Mouse (Mus musculus): ENCODE data around the gene Pacrg. TPM values are rescaled to one million over a fixed set of nuclear protein-coding genes. Genes with fewer than 3 reads are reported as not detected.

Pacrg gene
- polyA plus RNA-seq, 3 experiments from 2014 or later, result not detected

DNA sequence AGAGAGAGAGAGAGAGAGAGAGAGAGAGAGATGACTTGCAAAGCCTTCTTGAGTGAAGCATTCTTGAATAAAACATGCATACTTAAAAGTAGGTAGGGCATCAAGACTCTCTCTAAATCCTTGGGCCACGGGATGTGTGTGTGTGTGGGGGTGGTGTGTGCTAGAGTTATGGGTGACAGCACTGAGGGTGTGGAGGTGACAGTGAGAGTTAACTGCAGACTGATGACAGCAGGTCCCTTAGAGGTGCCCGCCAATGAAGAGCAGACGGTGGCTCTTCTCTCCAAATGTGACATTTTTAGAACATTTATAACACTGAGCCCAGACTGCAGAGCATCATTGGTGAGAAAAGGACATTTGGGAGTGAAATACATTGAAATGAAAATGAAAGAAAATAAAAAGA lies 220.2 kb downstream of the Pacrg start:
- ATAC-seq, result no peak

GRCm38 (mm10) chr17:10617656-10618055 lies 222.5 kb downstream of the Pacrg start:
- ATAC-seq, result no peak

GRCm38 (mm10) chr17:10615611-10616010 lies 224.5 kb downstream of the Pacrg start:
- ATAC-seq, result no peak

DNA sequence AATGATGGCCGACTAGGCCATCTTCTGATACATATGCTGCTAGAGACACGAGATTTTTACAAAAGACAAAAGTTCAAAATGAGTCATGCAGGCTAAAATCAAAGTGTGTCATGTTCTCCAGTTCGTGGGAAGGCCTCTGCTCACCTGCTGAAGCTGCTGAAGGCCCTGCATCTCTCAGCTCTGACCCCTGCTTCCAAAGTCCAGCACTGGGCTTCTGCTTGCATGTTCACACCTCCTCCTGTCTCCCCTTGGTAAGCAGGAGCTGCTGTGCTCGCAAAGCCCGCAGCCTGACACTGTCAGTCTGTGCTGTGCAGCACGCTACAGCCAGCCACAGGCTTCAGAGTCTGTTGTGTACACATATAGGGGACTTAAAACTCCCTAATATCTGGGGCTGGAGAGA lies 225.4 kb downstream of the Pacrg start:
- no peak for ATAC-seq

DNA sequence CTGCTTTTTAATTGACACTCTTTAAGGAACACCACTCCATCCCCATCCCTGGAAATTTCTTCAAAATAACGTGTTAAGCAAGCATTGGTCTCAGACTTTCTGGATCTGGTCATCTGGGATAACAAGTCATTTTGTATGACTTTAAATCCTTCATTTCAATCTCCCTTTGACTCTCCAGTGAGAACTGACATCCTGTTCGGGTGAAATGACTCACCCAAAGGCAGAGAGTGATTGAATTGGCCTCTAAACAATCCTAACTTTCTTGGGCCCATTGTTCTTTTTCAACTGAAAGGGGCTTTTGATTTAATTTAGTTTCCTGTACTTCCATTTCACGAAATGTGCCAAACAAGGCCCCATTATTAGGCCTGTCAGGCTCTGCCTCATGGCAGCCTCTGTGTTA lies 228.5 kb downstream of the Pacrg start:
- ATAC-seq, result no peak

GRCm38 (mm10) chr17:10608146-10608545 lies 232.0 kb downstream of the Pacrg start:
- ATAC-seq, result no peak

- no peak for ATAC-seq
Observed at GRCm38 (mm10) chr17:10606090-10606489, 234.0 kb downstream of the Pacrg start.

DNA sequence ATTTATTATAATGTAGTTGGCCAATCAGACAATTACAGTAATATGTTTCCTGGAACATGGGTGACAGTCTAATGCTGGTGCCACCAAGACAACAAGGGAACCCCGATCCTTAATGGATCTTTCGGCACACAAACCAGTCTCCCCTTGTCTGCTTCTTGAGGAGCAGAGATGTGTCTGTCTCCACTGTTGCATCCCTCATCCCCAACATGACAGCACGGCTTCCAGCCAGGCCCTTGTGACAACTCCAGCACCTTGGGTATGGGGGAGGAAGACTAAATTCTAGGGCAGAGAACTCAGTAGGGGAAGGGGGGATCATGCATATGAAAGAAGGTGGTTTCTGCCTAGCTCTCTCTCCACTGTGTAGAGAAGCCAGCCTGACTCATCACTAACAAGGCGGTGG lies 242.4 kb downstream of the Pacrg start:
- ATAC-seq, result no peak

GRCm38 (mm10) chr17:10589604-10590003 lies 250.5 kb downstream of the Pacrg start:
- no peak for ATAC-seq

DNA sequence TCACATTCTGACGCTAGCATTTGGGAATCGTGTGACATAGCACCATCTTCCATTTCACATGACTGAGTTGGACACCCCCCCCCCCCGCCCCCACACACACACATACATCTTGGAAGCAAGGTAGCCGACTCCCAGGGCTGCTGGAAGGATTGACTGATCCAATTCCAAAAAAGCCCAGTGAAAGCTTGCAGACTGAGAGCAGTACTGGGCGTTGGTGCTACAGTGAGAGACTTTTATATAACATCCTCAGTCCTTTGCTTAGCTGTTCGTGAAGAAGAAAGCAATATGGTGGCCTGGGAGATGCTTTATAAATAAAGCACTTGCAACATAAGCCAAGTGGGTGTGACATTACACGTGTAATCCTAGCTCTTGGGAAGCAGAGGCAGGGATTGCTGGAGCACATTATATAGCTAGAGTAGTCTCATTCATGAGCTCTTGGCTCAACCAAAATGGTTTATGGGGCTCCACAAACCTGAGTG lies 251.2 kb downstream of the Pacrg start:
- ATAC-seq, result no peak

DNA sequence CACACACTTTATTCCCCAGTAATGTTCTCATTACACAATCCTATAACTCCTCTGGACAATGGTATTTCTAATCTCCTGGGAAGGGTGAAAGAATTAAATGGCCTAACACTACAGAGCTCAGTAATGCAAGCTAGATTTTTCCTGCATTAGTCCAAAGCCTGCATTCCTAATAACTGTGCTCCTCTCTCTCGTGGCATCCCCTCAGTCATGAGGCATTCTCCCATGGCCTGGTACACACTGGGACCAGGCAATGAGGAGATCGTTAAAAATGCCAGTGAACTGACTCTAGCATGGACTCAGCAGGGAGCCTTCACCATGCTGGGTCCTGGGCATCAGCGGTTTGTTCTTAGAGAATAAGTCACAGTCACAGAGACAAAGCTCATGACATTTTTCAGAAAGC lies 256.8 kb downstream of the Pacrg start:
- no peak for ATAC-seq

- no peak for ATAC-seq
Observed at GRCm38 (mm10) chr17:10575306-10575705, 264.8 kb downstream of the Pacrg start.

DNA sequence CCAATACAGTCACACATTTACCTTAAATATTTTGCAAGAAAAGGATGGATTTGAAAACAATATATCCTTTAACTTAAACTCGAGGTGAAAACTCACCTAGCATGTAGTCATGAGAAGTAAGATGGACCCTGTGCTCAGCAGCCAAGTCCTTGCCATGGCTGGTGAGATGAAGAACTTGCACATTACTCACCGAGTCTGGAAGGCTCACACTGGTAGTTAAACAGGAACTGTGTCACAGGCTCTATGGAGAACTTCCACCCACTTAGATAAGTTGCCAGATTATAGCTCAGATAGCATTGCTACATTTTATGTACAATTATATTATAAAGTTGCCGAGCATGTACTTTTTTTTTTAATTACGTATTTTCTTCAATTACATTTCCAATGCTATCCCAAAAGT lies 267.7 kb downstream of the Pacrg start:
- ATAC-seq, result no peak

DNA sequence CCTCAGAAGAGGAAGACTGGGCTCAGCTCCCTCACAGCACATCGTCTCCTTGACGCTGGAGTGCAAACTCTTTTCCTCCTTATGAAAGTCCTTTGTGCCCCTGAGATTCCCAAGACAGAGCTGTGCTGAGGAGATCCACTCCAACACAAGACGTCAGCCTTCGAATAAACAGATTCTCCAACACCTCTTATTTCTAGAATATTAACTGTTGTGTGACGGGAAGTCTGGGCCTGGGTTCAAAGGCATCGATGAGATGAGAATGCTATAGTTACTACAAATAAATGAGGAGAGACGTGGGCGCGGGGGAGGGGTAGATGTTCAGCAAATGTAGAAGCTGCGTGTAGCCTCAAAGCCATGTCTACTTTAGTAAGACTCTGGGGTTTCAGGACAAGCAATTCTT lies 270.8 kb downstream of the Pacrg start:
- ATAC-seq, result no peak

DNA sequence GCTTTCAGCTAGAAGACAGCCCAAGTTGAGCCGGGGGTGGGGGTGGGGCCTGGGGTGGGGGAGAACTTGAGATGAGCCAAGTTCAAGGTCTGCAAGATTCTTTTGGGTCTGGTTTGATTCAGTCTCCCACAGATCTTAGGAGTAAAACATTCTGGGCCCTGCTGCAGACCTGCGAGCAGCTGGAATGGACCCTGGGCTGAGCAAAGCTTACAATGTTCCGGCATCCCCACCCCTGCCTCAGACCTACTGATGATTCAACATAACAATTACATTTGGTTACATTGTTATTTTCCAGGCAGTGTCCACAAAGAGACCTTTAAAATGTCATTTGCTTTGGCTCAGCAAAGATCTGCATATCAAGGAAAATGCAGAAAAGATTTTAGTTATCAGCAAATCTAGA lies 272.7 kb downstream of the Pacrg start:
- no peak for ATAC-seq

- ATAC-seq, result no peak
Observed at GRCm38 (mm10) chr17:10564191-10564590, 275.9 kb downstream of the Pacrg start.

DNA sequence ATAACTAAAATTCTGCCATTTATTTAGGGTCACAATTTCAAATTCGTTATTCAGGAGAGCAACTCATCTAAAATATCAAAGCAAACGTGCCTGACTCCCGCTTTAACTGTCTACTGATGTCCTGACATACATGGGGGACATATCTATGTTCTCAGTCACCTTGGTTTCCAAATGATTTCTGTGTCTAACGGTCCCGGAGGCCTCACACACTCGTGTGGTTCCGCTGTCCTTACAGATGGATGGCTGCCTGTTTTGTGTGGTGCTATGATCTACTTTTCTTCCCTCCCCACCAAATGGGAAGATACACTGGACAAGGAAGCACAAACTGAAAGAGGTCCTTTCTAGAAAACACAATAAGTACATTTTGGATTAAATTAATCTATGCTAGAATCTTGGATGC lies 277.2 kb downstream of the Pacrg start:
- ATAC-seq, result no peak

- no peak for ATAC-seq
Observed at GRCm38 (mm10) chr17:10560053-10560452, 280.1 kb downstream of the Pacrg start.

- ATAC-seq, result no peak
Observed at GRCm38 (mm10) chr17:10558671-10559070, 281.4 kb downstream of the Pacrg start.

DNA sequence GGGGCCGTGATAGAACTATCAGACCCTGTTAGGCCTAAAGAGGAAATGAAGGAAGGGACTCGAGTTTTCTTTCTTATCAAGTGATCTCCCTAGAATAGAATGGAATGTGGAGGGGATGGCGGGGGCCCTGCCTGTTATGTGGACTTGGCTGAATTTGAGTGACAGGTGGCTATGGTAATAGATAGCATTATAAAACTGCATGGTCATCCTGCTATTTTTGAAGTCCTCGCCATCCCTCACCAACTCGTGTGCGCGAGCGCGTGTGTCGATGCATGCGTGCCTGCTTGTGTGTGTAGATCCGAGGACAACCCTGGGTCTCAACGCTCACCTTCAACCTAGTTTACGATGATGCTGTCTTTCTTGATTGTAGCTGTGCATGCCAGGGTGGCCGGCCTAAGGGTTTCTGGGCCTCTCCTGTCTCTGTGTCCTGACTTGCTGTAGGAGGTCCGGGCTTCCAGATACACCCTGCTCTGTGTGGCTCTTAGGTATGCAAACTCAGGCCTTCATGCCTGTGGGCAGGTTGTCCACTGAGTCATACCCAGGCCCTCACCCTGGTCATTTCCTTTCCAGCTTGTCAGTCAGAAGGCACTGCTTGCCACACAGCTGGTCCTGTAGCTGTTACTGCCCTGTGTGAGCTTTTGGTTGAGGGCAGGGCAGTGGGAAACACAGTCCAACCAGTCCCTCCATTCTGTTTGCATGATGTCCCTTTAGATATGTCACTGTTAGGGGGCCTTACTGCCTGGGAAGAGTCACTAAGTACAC lies 287.6 kb downstream of the Pacrg start:
- no peak for ATAC-seq

DNA sequence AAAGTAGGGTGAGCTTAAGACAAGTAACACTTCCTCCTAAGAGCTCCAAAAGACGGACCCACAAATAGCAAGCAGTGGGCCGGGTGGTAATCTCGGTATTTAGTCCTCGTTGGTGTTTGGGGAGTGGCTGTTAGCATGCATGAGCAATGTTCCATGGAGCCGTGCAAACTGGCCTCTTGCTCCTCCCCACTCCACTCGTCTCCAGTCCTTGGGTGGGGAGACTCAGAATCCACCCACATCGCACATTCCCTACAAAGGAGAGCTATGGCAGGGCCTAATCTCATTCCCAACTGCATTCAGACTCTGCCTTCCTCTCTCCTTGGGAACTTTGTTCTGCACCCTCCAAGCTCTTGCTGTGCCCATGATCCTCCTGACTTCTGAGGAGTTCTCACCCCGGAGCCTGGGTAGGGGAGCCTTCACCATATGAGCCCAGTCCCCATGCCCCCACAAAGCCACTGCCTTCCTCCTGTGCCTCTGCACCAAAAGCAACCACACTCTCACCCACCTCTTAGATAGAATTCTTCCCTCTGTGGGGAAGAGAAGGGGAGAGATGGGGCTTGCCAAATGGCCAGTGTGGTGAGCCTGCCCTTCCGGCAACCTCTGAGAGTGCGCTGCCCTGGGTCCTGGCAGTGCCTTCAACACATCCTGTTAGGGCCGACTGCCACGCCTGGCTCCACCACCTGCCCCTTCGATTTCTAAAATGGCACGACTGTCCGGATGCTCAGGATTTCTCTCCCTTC lies 289.2 kb downstream of the Pacrg start:
- no peak for ATAC-seq

- no peak for ATAC-seq
Observed at GRCm38 (mm10) chr17:10549825-10550224, 290.3 kb downstream of the Pacrg start.

DNA sequence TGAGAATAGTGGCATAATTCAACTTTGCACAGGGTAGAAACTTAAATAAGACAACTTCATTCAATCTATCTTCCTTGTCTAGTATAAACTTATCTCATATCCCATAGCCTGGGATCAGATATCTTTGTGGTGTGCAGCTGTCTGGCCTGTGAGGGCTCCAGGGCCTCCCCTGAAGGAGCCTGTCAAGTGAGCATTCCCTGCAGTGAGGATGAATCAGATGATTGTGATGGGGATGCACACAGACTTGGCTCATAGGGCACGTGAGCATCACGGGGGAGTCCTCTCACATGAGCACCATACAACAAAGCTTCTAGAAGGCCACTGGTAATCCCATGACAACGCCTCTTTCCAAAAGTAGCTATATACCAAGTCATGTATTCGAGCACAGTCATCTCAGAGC lies 291.1 kb downstream of the Pacrg start:
- ATAC-seq, result no peak

DNA sequence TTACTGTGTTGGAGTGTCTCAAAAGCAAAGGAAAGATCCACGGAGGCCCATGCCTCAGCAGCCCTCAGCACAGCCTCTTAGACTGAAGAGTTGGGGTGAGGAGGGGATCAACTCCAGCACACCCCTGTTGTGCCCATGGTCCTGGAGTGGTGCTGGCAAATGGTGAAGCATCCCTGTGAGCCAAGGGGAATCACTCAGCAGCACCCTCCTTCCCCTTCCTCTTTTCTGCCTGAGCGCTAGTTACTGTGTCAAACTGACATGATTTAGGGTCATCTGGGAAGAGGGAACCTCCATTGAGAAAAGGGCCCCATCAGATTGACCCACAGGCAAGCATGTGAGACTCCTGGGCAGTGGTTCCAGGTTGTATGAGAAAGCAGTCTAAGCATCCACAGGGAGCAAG lies 299.3 kb downstream of the Pacrg start:
- no peak for ATAC-seq
